Mouse (Mus musculus) hindlimb bud, embryonic 11.5 days (tissue): ENCODE results near the gene Grtp1.

ENCODE experiments used
- DNase-seq: peaks from one replicate; pipeline ENCODE4 v3.0.0-alpha.2; 2012; ENCODE audit warnings: low read depth, low spot score; ENCODE audit errors: extremely low spot score

Grtp1 gene

GRCm38 (mm10) chr8:13122887-13123421 is 77.5 kb downstream of the Grtp1 start:
- no peak for DNase-seq
